Mouse (Mus musculus) heart, embryonic 13.5 days (tissue): ENCODE data around the gene Maged1. TPM values are rescaled to one million over a fixed set of nuclear protein-coding genes. Genes with fewer than 3 reads are reported as not detected.
A peak's percentile ranks its signal among the peaks of the same experiment; 100 is the strongest.
"Not testable (repeated sequence)": the region's sequence is repeated elsewhere in the genome, so short reads cannot be mapped to it uniquely, and the experiment has no call there.

Source experiments
- ATAC-seq: fragments of 200-750 bp; cut with Nextera tagmentation; 2 replicates; pipeline ENCODE4 v1.8.0; 2017; ENCODE audit warnings: moderate TSS enrichment; ENCODE audit not compliant: insufficient number of reproducible peaks, low FRiP score, low TSS enrichment; ENCODE audit errors: extremely low read depth
- H3K27ac ChIP-seq: fragments of 300-500 bp; sonication (generic); replicated peaks from 2 replicates; pipeline ENCODE4 v1.5.1; 2015; ENCODE audit warnings: moderate library complexity, mild to moderate bottlenecking, inconsistent platforms
- H3K27me3 ChIP-seq: fragments of 300-500 bp; sonication (generic); replicated peaks from 2 replicates; pipeline ENCODE4 v1.6.1; 2015; ENCODE audit warnings: mild to moderate bottlenecking, inconsistent platforms
- H3K36me3 ChIP-seq: fragments of 300-500 bp; sonication (generic); 2 replicates; pipeline ENCODE4 v1.6.1; 2015; ENCODE audit warnings: mild to moderate bottlenecking, inconsistent platforms
- H3K4me1 ChIP-seq: fragments of 300-500 bp; sonication (generic); 2 replicates; pipeline ENCODE4 v1.6.1; 2015; ENCODE audit warnings: inconsistent platforms
- H3K4me2 ChIP-seq: fragments of 300-500 bp; sonication (generic); 2 replicates; pipeline ENCODE4 v1.6.1; 2015; ENCODE audit warnings: inconsistent platforms, mild to moderate bottlenecking, moderate library complexity
- H3K4me3 ChIP-seq: fragments of 300-500 bp; sonication (generic); 2 replicates; pipeline ENCODE4 v1.5.1; 2015; ENCODE audit warnings: moderate library complexity, mild to moderate bottlenecking, inconsistent platforms
- H3K9ac ChIP-seq: fragments of 300-500 bp; sonication (generic); 2 replicates; pipeline ENCODE4 v1.6.1; 2015; ENCODE audit warnings: inconsistent platforms, mild to moderate bottlenecking, moderate library complexity
- H3K9me3 ChIP-seq: fragments of 300-500 bp; sonication (generic); 2 replicates; pipeline ENCODE4 v1.6.1; 2016; ENCODE audit warnings: inconsistent platforms
- WGBS: fragments of 180-500 bp; shearing (Covaris S2); methylation state at CpG from one replicate; pipeline ENCODE4 v1.1.7; 2015; ENCODE audit warnings: mixed read lengths; 5-methylcytosine and 5-hydroxymethylcytosine counted together
- polyA plus RNA-seq: library from polyadenylated mRNA; unstranded; fragments of >200 nt; fragmentation: Nextera tagmentation; extraction: Ambion mirVana; gene quantifications from 2 replicates; pipeline ENCODE4 v1.2.1, GENCODE M21; 2015

Maged1 gene
- polyA plus RNA-seq, 1 experiment from 2014 or later: 494 TPM

- WGBS: 64% methylated on average over 3 of the region's 3 CpGs
- no peak overlapping the region for H3K4me3 ChIP-seq
- no peak overlapping the region for H3K27ac ChIP-seq
- H3K27me3 ChIP-seq: peaks cover 20% of the 10 kb centered on the region; the same call in 1 of the 2 replicates
- no peak overlapping the region for H3K4me2 ChIP-seq
- H3K9me3 ChIP-seq: no peaks in the 10 kb centered on the region
- ATAC-seq: no peak
- peaks cover 2% of the 10 kb centered on the region for H3K36me3 ChIP-seq
- no peaks in the 10 kb centered on the region for H3K4me1 ChIP-seq
- H3K9ac ChIP-seq: no peak overlapping the region
Observed at GRCm38 (mm10) chrX:94530301-94530700, 11.6 kb downstream of the Maged1 start.

GRCm38 (mm10) chrX:94522166-94522565 is 19.8 kb downstream of the Maged1 start:
- no peak overlapping the region for H3K4me2 ChIP-seq
- no peak overlapping the region for H3K4me3 ChIP-seq
- H3K9me3 ChIP-seq: peaks cover 3% of the 10 kb centered on the region; the same call in 1 of the 2 replicates
- 59% methylated on average over 3 of the region's 3 CpGs for WGBS
- H3K9ac ChIP-seq: no peak overlapping the region
- no peak overlapping the region for H3K27ac ChIP-seq
- ATAC-seq: no peak
- no peaks in the 10 kb centered on the region for H3K27me3 ChIP-seq
- H3K4me1 ChIP-seq: no peaks in the 10 kb centered on the region
- H3K36me3 ChIP-seq: no peaks in the 10 kb centered on the region

GRCm38 (mm10) chrX:94508442-94508819 is 33.5 kb downstream of the Maged1 start:
- Histone ChIP-seq H3K27me3 (peaks cover 5% of the 10 kb centered on the region; the same call in 1 of the 2 replicates), H3K4me1 (no peaks in the 10 kb centered on the region), H3K4me2 (no peak overlapping the region), H3K9ac (no peak overlapping the region), H3K9me3 (no peaks in the 10 kb centered on the region), H3K36me3 (no peaks in the 10 kb centered on the region), H3K27ac (no peak overlapping the region), H3K4me3 (no peak overlapping the region)
- ATAC-seq: no peak
- 64% methylated on average over 3 of the region's 3 CpGs for WGBS

GRCm38 (mm10) chrX:94507698-94508441 is 34.1 kb downstream of the Maged1 start:
- H3K4me2 ChIP-seq: 0 out of 2 replicates have a peak overlapping the region, but pooled peaks have one; percentile 6
- not testable (repeated sequence) for H3K4me1 ChIP-seq, H3K4me3 ChIP-seq, H3K27ac ChIP-seq, ATAC-seq, H3K9ac ChIP-seq, H3K9me3 ChIP-seq, H3K36me3 ChIP-seq, H3K27me3 ChIP-seq
- 25% methylated on average over 8 of the region's 14 CpGs for WGBS

- whole genome bisulfite sequencing: 74% methylated on average over 2 of the region's 2 CpGs
- no peak for ATAC-seq
- no peak overlapping the region for H3K4me2 ChIP-seq
Observed at GRCm38 (mm10) chrX:94486001-94486792, 55.7 kb downstream of the Maged1 start.

More at GRCm38 (mm10) chrX:94486001-94486792, 55.7 kb downstream of the Maged1 start:
- Histone ChIP-seq H3K9ac (no peak overlapping the region), H3K36me3 (no peaks in the 10 kb centered on the region), H3K9me3 (no peaks in the 10 kb centered on the region), H3K4me3 (no peak overlapping the region), H3K27ac (no peak overlapping the region), H3K27me3 (peaks cover 14% of the 10 kb centered on the region), H3K4me1 (no peaks in the 10 kb centered on the region)

Other genes with a start within 250 kb of the Maged1 start
- 0.11 TPM in 1 of 2 replicates, not detected in the other for gene Fam90a1b, start 175.4 kb downstream of the Maged1 start, polyA plus RNA-seq
- gene Apoo, start 175.0 kb downstream of the Maged1 start, polyA plus RNA-seq: 179 and 192 TPM in 2 replicates
- 3.7 and 4.6 TPM in 2 replicates for gene Gspt2, start 93.9 kb upstream of the Maged1 start, polyA plus RNA-seq
- 0.57 and 0.79 TPM in 2 replicates for gene Zxdb, start 182.4 kb upstream of the Maged1 start, polyA plus RNA-seq